ENCODE assay signal across 8 mouse cellular contexts in the genomic region with DNA sequence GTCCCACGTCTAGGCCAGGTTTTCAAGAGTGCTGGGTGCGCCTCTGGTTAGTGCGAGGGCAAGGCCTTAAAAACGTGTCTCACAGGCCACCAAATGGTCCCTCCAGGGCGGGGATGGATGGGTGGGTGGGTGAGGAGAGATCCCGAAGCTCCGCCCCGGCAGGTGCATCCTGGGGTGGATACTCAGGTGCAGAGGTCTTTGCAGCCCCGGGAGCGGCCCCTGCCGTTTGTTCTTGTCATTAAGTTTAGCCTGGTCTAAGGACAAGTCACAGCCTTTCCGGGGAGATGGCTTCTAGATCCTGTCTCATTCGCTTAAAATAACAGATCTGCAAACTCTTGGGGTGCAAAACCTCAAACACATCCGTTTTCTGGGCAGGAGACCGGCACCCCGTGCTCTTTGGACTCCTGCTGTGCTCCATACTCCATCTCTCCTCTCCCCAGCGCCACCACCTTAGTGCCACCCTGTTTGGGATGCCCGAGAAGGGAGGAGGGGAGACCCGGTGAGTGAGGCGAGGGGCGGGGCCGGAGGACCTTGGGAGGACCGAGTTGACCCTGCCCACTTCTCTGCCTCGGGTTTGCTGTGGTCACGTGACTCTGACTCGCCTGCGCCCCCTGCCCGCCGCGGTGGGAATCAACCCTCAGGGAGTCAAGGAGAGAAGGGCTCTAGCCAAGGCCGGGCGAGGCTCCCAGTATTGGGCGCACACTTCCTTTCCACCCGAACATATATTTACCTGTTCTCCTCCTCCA. TPM values are rescaled to one million over a fixed set of nuclear protein-coding genes. Genes with fewer than 3 reads are reported as not detected.
DNase-seq lines count a peak whose midpoint lies in the region; ATAC-seq and TF ChIP-seq lines count a peak whose summit lies in the region.

No protein-coding gene starts in this region.

- H3K9me3 ChIP-seq in hindbrain, embryonic 14.5 days (ENCODE audit: control insufficient read depth, low read length): no peaks in the 10 kb centered on the region
- H3K9me3 ChIP-seq in neural tube, embryonic 12.5 days: no peaks in the 10 kb centered on the region

- no peak overlapping the region for H3K27ac ChIP-seq in gastrocnemius, adult 2 months
- no peak overlapping the region for H3K27ac ChIP-seq in hindbrain, embryonic 14.5 days
- no peak overlapping the region for H3K27ac ChIP-seq in neural tube, embryonic 12.5 days

- H3K4me1 ChIP-seq in hindbrain, embryonic 14.5 days (replicated peaks; ENCODE audit: control insufficient read depth, insufficient read depth, low read length): peaks cover 24% of the 10 kb centered on the region
- peaks cover 36% of the 10 kb centered on the region for H3K4me1 ChIP-seq in neural tube, embryonic 12.5 days

- peak overlapping the region; percentile 6; the same call in 1 of the 2 replicates for H3K4me2 ChIP-seq in hindbrain, embryonic 14.5 days (replicated peaks)
- peak overlapping the region; percentile 41 for H3K4me2 ChIP-seq in neural tube, embryonic 12.5 days (replicated peaks)

- no peak for ATAC-seq in frontal cortex, adult (ENCODE audit: low TSS enrichment)
- ATAC-seq in hindbrain, embryonic 14.5 days (ENCODE audit: low FRiP score): no peak
- no peak; the same call in 1 of the 2 replicates for ATAC-seq in neural tube, embryonic 12.5 days (ENCODE audit: low FRiP score, low read depth)

- intact Hi-C loops in gastrocnemius, adult 2 months (cut with DNase I): loop anchor here (5.0 kb wide), 4 partner anchors 78 to 273 kb away; no protein-coding TSS in a partner anchor

- H3K4me3 ChIP-seq in gastrocnemius, adult 2 months: peak overlapping the region; percentile 9; the same call in 1 of the 2 replicates
- no peak overlapping the region for H3K4me3 ChIP-seq in hindbrain, embryonic 14.5 days (replicated peaks; ENCODE audit: low read length)
- H3K4me3 ChIP-seq in neural tube, embryonic 12.5 days: 0 out of 2 replicates have a peak overlapping the region, but pooled peaks have one; percentile 7

- peaks cover 73% of the 10 kb centered on the region for H3K27me3 ChIP-seq in hindbrain, embryonic 14.5 days (ENCODE audit: control insufficient read depth, insufficient read depth, low read length)
- H3K27me3 ChIP-seq in neural tube, embryonic 12.5 days (replicated peaks): peaks cover 65% of the 10 kb centered on the region

- TF ChIP-seq CTCF in gastrocnemius, adult 2 months (IDR thresholded peaks at IDR 0.05): peak; percentile 74

- H3K9ac ChIP-seq in hindbrain, embryonic 14.5 days: no peak overlapping the region
- H3K9ac ChIP-seq in neural tube, embryonic 12.5 days: no peak overlapping the region

- DNase-seq in frontal cortex, postnatal 10 days (ENCODE audit: low spot score in 2 of 2): peak; percentile 51 to 59
- peak; percentile 46 to 51 for DNase-seq in cerebellum, adult 18-20 months
- peak; percentile 79 for DNase-seq in gastrocnemius, adult 2 months
- no peak for DNase-seq in hindbrain, embryonic 14.5 days (ENCODE audit: low spot score)
- peak; percentile 80 for DNase-seq in liver
- peak; percentile 42 to 64 for DNase-seq in thymus, postnatal 10 days (ENCODE audit: low spot score in 2 of 2)

- no peaks in the 10 kb centered on the region for H3K36me3 ChIP-seq in hindbrain, embryonic 14.5 days (replicated peaks; ENCODE audit: control insufficient read depth, insufficient read depth)
- no peaks in the 10 kb centered on the region for H3K36me3 ChIP-seq in neural tube, embryonic 12.5 days

- WGBS in hindbrain, embryonic 14.5 days: 6% methylated on average over 32 of the region's 34 CpGs
- whole genome bisulfite sequencing in neural tube, embryonic 12.5 days: 5% methylated on average over 34 of the region's 34 CpGs

RNA-seq across cellular contexts. Expression of a gene that starts 9.2 kb away (rescaled TPM):
- total RNA-seq in gastrocnemius, adult 2 months (2021): under 1 TPM in 1 of 2 experiments, not detected in 1; 0.56 TPM
- 40.6 and 41.6 TPM in 2 replicates for polyA plus RNA-seq in hindbrain, embryonic 14.5 days (2014; fragmentation: Nextera tagmentation; extraction: Ambion mirVana)
- 78.5 and 91.6 TPM in 2 replicates for polyA plus RNA-seq in neural tube, embryonic 12.5 days (2016; fragmentation: Nextera tagmentation; extraction: Ambion mirVana)
